Mouse (Mus musculus) T-helper 2 cell (primary cell): Measurements from ENCODE around the gene Wipf1.
"Not testable (repeated sequence)": the region's sequence is repeated elsewhere in the genome, so short reads cannot be mapped to it uniquely, and the experiment has no call there.

Experiments
- in situ Hi-C: fragments of 300-600 bp; cut with MboI, MseI; formaldehyde crosslinking; loops from one replicate; pipeline ENCODE4 v1.15.1; 2025; ENCODE audit warnings: high pct_unique_total_duplicates

The Wipf1 gene

GRCm38 (mm10) chr2:73510731-73511360, 18.7 kb downstream of the Wipf1 start:
- in situ Hi-C loops = no loop called here

GRCm38 (mm10) chr2:73510025-73510288, 19.6 kb downstream of the Wipf1 start:
- in situ Hi-C loops = no loop called here

DNA sequence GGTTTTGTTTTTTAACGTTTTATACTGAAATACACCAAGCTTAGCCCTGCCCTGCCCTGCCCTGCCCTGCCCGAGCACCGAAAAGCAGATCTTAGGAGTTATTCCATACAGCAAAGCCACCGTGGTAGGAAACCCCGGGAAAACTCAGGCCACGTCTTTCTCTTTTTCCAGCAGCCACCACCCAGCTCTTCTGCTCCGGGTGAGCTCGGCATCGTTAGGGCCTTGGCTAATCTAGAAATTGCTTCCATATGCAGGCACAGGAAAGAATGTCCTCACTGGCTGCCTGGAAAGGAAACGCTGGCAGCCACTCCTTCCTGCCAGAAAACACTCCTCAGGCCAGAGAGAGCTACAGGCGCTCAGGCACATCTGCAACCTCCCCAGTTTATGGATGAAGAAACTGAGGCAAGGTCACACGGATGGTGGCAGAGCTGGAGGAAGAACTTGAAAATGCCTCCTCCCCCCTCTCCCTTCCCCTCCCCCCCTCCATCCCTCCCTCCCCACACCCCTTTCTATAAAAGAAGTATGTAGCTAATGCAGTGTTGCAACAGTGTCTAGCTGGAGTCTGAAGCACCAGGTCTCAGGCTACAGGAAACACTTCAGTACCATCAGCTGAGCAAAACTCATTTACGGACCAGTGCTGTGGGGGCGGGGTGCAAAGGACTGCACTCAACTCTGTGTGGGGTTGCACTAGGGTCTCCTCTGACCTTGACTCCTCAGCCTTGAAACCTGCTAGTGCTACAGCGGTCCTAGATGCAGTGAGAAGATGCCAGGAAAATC, 20.1 kb downstream of the Wipf1 start:
- in situ Hi-C loops = no loop called here

DNA sequence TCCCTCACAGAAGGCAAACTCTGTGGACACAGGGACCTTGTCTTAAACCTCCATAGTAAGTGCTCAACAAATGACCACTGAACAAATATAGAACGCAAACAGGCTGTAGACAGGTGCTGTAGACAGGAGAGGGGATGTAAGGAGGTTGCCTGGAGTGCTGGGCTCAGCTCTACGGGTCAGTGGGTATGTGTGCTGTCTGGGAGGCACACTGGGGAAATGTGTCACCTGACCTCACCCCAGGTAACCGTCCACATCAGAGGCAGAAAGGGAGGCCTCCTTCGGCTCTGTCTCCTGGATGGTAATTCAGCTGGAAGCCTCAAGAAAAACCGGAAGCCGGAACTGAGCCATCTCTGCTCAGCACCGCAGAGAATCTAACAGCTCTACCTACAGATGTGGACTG, 21.6 kb downstream of the Wipf1 start:
- in situ Hi-C loops = no loop called here

GRCm38 (mm10) chr2:73506337-73506736, 23.2 kb downstream of the Wipf1 start:
- in situ Hi-C loops = not testable (repeated sequence)

GRCm38 (mm10) chr2:73502863-73503429, 26.6 kb downstream of the Wipf1 start:
- in situ Hi-C loops = no loop called here

DNA sequence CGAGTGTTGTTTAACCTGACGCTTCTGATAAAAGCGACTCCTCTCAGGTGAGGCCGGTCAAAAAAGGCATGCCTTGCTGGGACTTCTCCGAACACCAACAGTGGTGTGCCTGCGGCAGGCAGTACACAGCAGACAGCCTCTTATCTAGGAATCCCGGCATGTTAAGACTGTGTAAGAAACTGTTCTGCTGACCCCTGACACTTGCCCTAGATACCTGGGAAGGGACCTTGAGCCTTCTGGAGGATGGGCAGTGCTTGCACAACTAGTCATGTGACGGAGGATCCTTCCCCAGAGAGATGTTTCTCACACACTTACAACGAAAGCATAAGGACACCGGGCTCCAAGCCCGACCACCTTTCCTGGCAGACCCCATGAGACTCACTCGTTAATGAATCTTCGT, 28.7 kb downstream of the Wipf1 start:
- in situ Hi-C loops = no loop called here

GRCm38 (mm10) chr2:73498322-73498721, 31.2 kb downstream of the Wipf1 start:
- in situ Hi-C loops = loop anchor here (25.0 kb wide), 1 partner anchor 1961 kb away; the partner anchor contains the start of genes Dlx1 and Dlx2

DNA sequence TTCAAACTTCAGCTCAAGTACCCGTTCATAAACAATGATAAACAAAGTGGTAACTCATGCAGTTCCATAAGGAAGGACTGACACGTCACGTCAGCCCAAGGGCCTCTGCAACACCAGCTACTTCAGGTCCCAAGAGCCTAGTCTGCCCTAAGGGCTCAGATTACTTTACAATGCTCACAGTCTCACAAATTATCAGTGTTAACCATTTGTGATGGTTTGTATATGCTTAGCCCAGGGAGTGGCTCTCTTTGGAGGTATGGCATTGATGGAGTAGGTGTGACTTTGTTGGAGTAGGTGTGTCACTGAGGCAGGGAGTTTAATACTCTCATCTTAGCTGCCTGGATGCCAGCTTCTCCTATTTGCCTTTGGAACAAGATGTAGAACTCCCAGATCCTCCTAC, 32.0 kb downstream of the Wipf1 start:
- in situ Hi-C loops = loop anchor here (25.0 kb wide), 1 partner anchor 1960 kb away; the partner anchor contains the start of genes Dlx1 and Dlx2

DNA sequence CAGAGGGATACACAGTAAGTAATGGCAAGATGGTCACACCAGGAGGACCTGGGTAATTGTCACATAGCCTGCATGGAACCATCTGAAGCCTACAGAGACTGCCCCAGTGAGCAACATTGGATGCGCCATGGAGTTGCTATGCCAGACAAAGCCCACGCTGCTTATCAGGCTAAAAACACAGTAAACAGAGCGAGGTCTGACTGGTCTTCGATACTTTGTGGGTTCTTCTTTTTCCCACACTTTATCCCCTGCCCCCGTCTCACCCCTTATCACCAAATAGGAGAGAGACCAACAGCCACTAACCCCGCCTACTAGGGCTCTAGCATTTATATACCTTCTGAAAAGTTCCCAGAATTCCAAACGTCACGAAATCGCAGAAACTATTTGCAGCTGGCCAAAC, 32.6 kb downstream of the Wipf1 start:
- in situ Hi-C loops = loop anchor here (25.0 kb wide), 1 partner anchor 1960 kb away; the partner anchor contains the start of genes Dlx1 and Dlx2

DNA sequence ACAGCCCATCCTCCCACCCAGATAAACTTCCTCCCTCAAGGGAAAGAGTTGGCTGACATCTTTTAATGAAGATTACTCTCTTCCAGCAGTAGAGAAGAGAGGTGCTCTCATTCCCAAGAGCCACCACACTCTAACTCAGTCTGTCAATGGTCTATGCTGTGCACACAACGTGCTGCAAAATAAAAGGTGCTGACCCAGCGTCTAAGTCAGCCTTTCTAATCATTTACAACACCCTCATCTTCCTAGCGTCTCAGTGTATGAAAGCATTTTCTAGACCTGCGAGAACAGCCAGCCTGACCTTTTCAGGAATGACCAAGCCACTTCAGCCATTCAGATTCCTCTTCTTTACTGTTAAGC, 33.2 kb downstream of the Wipf1 start:
- in situ Hi-C loops = loop anchor here (25.0 kb wide), 1 partner anchor 1959 kb away; the partner anchor contains the start of genes Dlx1 and Dlx2

GRCm38 (mm10) chr2:73495617-73496328, 33.8 kb downstream of the Wipf1 start:
- in situ Hi-C loops = loop anchor here (25.0 kb wide), 1 partner anchor 1958 kb away; the partner anchor contains the start of genes Dlx1 and Dlx2

GRCm38 (mm10) chr2:73493517-73493916, 36.0 kb downstream of the Wipf1 start:
- in situ Hi-C loops = loop anchor here (25.0 kb wide), 1 partner anchor 1956 kb away; the partner anchor contains the start of genes Dlx1 and Dlx2

- in situ Hi-C loops = loop anchor here (25.0 kb wide), 1 partner anchor 1954 kb away; the partner anchor contains the start of genes Dlx1 and Dlx2
These were observed 37.9 kb downstream of the Wipf1 start for GRCm38 (mm10) chr2:73491442-73492241.

DNA sequence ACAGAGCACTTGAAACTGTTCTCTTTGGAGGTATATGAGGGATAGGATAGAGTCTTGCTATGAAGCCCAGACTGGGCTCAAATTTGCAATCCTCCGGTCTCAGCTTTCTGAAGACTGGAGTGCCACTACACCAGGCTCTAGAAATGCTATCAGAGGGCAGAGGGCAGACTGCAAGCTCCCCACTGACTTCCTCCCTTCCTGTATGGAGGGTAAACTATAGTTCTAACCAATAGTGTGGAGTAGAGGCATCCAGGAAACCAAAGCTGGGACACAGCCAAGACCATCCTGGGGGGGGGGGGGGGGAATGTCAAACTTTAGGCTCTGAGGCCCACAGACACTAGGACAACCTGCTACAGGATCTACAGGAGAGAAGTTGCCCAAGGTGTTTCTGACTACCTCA, 39.1 kb downstream of the Wipf1 start:
- in situ Hi-C loops = loop anchor here (25.0 kb wide), 1 partner anchor 1953 kb away; the partner anchor contains the start of genes Dlx1 and Dlx2

GRCm38 (mm10) chr2:73486120-73486601, 43.4 kb downstream of the Wipf1 start:
- in situ Hi-C loops = loop anchor here (5.0 to 25.0 kb wide), 2 partner anchors 46 to 1949 kb away; partner anchors contain the start of genes Dlx1 and Dlx2

GRCm38 (mm10) chr2:73485236-73486119, 44.1 kb downstream of the Wipf1 start:
- in situ Hi-C loops = loop anchor here (5.0 to 25.0 kb wide), 2 partner anchors 47 to 1948 kb away; partner anchors contain the start of genes Dlx1 and Dlx2

- in situ Hi-C loops = loop anchor here (5.0 to 25.0 kb wide), 2 partner anchors 48 to 1947 kb away; partner anchors contain the start of genes Dlx1 and Dlx2
These were observed 44.8 kb downstream of the Wipf1 start for GRCm38 (mm10) chr2:73484561-73485235.

GRCm38 (mm10) chr2:73478805-73479204, 50.7 kb downstream of the Wipf1 start:
- in situ Hi-C loops = loop anchor here (25.0 kb wide), 1 partner anchor 1942 kb away; the partner anchor contains the start of genes Dlx1 and Dlx2
